Mouse (Mus musculus) natural killer cell, adult 2 months (primary cell): ENCODE data around the gene Sec31a.
A peak's percentile ranks its signal among the peaks of the same experiment; 100 is the strongest.

Source experiments
- DNase-seq, 2 experiments: peaks; one replicate each; pipeline ENCODE4 v3.0.0; 2022; ENCODE audit warnings: low spot score in 2 of 2

The Sec31a gene

DNA sequence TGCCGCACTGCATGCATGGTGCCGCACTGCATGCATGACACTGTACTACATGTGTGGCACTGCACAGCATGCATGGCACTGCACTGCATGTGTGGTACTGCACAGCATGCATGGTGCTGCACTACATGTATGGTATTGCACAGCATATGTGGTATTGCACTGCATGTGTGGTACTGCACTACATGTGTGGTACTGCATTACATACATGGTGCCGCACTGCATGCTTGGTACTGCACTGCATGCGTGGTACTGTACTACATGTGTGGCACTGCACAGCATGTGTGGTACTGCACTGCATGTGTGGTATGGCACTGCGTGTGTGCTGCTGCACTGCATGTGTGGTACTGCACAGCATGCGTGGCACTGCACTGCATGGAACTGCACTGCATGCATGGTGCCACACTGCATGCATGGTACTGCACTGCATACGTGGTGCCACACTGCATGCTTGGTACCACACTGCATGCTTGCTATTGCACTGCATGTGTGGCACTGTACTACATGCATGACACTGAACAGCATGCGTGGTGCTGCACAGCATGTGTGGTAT, 65.1 kb downstream of the Sec31a start:
- DNase-seq: no peak

- DNase-seq: no peak
Observed at GRCm38 (mm10) chr5:100349287-100350215, 66.5 kb downstream of the Sec31a start.

DNA sequence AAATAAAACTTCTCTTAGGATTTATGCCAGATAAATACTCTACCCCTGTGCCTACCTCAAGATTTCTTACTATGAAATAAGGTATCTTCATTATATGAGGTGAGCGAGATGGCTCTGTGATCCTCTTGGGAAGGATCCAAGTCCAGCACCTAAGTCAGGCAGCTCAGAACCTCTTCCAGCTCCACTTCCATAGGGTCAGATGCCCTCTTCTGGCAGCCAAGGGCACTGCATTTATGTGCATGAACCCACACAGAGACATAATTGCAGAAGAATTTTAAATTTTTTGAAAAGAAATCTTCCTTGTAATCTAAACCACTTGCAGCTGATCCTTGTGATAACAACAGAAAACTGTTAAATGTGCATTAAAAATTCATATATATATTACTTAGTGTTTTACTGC, 70.9 kb downstream of the Sec31a start:
- DNase-seq: no peak

- no peak for DNase-seq
Observed at GRCm38 (mm10) chr5:100343087-100343486, 72.9 kb downstream of the Sec31a start.

DNA sequence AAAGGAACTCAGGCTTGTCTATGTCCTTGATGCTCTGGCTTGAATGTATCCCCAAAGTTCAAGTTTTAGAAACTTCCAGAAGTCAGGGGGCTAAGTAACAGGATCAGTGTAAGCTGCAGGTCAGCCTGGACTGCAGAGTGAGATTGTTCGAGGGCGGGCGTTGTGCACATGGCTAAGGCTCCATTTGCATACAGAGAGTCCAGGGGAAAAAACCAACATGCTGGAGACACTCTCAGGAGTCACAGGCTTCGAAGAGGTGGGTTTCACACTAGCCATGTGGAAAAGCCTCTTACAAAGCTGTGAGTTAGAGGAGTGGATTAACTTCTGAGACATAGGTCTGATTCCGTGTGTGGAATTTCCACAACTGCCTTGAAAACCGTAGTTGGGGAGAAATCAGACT, 73.6 kb downstream of the Sec31a start:
- DNase-seq: no peak

DNA sequence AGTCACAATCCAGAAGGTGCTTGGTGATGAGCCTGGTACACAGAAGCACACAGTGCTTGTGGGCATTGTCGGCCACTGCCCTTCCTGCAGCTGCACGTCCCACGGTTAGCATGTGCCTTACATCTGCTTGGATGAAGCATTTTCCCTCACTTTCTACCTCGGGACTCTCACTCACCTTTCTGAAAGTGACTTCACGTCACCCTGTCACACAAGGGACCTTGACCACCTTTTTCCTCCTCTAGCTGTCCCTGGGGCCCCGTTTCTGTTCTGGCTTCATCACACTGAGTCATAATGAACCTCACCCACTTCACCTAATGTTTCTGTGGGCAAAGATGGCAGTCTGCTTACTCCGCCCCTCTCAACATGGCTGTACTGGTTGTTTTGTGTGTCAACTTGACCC, 75.0 kb downstream of the Sec31a start:
- no peak for DNase-seq

GRCm38 (mm10) chr5:100337852-100338251, 78.2 kb downstream of the Sec31a start:
- DNase-seq: no peak

DNA sequence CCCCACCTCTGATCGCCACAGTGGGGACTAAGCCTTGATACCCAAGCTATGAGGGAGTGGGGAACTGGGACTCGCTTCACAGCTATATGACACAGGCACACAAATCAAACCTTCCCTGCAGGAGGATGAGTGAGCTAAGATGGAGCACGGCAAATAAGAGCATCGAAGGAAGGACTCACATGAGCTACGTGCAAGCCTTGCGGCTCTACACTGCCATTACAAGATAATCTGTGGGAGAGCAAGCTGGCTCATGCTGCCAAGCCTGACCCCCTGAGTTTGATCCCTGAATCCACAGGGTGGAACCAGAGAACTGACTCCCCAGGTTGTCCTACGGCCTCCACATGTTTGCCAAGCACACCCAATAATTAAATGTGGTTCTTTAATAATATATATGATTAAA, 79.2 kb downstream of the Sec31a start:
- DNase-seq: no peak

GRCm38 (mm10) chr5:100335581-100336080, 80.4 kb downstream of the Sec31a start:
- DNase-seq: no peak

DNA sequence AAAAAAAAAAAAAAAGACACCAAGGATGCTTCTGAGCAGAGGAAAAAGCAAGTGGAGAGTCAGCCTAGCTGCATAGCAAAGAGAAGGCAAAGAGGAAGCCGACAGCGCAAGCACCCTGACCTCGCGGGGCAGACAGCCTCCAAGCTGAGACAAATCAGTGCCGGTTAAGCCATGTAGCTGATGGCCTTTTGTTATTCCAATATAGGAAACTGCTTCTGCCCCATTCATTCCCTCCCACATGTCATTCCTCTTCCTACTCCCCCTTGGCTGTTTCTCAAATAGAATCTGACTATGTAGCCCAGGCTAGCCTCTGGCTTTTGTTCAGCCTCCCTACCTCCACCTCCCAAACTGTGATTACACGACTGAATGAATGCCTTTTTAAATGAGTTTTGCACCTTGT, 81.3 kb downstream of the Sec31a start:
- no peak for DNase-seq

DNA sequence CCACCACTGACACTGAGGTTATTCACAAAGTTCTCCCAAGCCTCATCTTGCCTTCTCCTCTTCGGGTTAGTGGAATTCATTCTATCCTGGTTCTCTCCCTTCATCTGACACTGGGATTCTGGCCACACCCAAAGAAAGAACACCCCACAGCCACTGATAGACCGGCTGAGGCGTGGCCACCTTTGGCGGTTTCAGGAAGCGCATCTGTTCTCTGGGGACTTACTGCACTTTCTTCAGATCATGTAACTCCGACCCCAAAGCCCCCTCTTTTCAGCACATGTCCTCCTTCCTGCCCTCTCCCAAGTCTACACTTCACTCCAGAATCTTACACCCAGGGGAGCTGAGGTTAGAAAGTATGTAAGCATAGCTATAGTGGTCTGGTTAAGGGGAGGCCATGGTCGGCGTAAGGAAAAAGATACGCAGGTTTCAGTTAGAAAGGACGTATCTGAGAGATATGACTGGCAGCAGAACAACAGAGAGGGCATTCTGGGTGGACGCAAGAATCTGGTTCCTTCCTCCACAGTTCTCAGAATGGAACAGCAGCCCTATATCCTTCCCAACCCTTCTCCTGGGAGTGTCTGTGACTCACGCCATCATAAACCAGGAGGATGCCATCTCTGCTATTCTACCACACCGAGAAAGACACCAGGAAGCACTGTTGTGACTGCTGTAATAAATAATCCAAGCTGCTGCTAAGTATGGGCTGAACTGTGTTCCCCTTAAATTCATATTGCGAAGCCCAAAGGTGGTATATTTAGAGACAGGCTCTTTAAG, 82.2 kb downstream of the Sec31a start:
- DNase-seq: no peak

- DNase-seq: no peak
Observed at GRCm38 (mm10) chr5:100332300-100333004, 83.6 kb downstream of the Sec31a start.

GRCm38 (mm10) chr5:100331636-100332035, 84.4 kb downstream of the Sec31a start:
- no peak for DNase-seq

DNA sequence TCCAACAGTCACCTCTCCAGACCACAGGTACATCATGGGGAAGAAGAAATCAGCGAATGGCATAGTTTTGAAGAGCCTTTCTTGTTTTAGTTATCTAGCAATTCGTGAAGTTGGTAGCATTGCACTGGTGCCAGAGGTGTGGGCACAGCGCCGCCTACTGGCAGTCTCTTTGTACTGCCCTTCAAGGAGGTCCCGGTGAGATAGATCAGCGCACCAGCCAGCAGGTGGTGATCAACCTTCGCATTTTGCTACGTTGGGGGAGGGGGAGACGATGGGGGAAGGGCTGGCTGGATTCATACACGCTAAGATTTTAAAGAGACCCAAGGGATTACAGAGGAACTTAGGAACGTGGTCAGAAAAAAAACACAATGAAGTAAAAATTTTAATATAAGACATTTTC, 94.0 kb downstream of the Sec31a start:
- peak; percentile 11 to 66 for DNase-seq

DNA sequence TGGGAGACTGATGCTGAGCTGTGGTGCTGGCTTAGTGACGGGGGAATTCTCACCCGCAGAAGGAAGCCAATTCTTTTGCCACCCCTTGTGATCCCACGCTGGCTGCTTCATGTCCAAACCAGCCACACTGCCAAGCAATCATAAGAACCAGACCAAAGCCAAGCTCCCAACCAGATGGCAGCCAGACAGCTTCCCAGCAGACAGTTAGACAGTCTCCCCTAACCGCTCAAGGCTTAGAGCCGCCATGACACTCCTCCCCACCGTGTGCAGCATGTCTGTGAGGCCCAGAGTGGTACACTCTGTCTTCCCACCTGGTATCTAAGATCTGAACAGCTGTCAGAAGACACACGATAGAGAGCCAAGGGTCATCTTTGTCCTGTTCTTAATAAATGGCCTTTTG, 98.2 kb downstream of the Sec31a start:
- DNase-seq: no peak

DNA sequence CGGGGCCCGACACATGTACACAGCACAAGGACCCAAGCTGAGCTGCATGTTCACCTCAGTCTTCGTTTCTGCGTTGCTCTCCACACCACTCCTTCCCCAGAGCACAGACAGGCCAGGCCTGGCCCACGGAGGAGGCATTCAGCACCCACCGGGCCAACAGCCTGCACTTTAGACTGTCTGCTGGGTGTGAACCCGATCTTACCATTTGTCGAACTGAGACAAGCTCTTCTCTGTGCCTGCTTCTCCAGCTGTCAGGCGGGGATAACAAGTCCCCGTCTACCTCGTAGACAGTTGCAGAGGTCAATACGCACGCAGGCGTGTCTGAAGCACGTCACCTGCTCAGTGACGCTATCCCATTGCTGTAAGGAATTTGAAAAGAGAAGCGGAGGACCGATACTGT, 99.0 kb downstream of the Sec31a start:
- DNase-seq: no peak

- no peak for DNase-seq
Observed at GRCm38 (mm10) chr5:100315646-100316045, 100.4 kb downstream of the Sec31a start.

DNA sequence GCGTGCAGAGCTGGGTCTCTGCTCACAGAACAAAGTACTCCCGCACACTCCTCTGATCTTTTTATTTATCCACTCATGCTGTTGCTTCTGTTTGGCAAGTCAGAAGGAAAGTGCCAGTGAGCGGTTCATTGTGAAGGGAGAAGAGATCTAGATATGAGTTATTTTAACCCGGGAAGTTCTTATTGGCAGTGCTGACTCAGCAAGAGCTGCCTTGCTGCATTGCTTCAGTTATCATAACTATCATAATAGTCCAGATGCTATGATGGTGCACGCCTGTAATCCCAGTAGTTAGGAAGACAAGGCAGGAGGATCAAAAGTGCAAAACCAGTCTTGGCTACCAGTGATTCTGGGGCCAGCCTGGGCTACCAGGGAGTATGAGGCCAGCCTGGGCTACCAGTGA, 103.6 kb downstream of the Sec31a start:
- DNase-seq: no peak
